Mouse (Mus musculus) layer of hippocampus, adult 2 months (tissue): ENCODE measurements around the gene Anapc4. TPM values are rescaled to one million over a fixed set of nuclear protein-coding genes. Genes with fewer than 3 reads are reported as not detected.
A peak's percentile ranks its signal among the peaks of the same experiment; 100 is the strongest.

ENCODE experiments used
- DNase-seq, 2 experiments: peaks; one replicate each; pipeline ENCODE4 v3.0.0; 2022; ENCODE audit warnings: low spot score in 2 of 2
- H3K27ac ChIP-seq: fragments of 200-600 bp; 2 replicates; pipeline ENCODE4 v1.8.1; 2022
- H3K4me3 ChIP-seq: fragments of 200-600 bp; 2 replicates; pipeline ENCODE4 v1.8.1; 2022; ENCODE audit warnings: mild to moderate bottlenecking
- CTCF ChIP-seq: fragments of 200-600 bp; conservative IDR thresholded peaks from 2 replicates; pipeline ENCODE4 v1.8.1; 2022; ENCODE audit warnings: antibody characterized with exemption, mild to moderate bottlenecking, moderate library complexity
- total RNA-seq, 2 experiments: library from RNA; stranded (reverse); gene quantifications; 2 replicates each; pipeline ENCODE4 v1.2.3; 2021

Anapc4 gene
- total RNA-seq, 2 experiments from 2014 or later = 75.5 to 77.0 TPM

DNA sequence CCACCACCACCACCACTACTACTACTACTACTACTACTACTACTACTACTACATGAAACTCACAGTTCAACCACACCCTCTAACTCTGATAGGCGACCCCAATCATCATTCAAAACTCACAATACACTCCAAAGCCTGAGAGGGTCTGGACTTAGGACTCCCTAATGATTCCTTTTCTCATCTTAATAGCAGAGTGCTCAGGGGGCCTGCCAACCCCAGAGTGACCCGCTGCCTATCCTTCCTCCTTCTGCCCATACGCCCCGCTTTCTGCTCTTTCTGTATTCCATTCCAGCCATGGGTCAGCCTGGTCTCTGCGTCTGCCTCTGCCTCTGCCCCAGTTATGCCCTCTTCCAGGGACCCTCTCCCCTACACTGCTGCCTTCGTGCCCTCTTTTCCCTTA, 46.1 kb downstream of the Anapc4 start:
- no peak for TF ChIP-seq CTCF
- no peak overlapping the region for H3K27ac ChIP-seq
- DNase-seq = no peak
- no peak overlapping the region for H3K4me3 ChIP-seq

DNA sequence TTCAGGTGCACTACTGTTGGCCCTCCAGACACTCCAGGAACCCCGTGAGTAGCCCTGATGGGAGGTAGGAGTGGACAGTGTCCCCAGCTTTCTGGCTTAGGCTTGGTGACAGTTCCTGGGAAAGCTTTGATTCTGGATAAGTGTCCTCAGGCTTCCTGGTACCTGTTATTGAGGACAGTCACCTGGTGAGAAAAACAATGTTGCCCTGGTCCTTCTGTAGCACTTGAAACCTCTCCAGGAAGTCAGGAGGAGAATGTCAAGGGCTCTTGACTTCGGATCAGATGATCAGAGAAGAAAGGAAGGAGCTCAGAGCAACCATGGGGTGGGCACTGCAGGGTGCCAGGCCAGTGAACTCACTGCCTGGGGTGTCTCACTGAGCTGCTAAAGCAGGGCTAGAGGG, 48.6 kb downstream of the Anapc4 start:
- no peak for DNase-seq
- H3K4me3 ChIP-seq = no peak overlapping the region
- H3K27ac ChIP-seq = no peak overlapping the region
- TF ChIP-seq CTCF = no peak

DNA sequence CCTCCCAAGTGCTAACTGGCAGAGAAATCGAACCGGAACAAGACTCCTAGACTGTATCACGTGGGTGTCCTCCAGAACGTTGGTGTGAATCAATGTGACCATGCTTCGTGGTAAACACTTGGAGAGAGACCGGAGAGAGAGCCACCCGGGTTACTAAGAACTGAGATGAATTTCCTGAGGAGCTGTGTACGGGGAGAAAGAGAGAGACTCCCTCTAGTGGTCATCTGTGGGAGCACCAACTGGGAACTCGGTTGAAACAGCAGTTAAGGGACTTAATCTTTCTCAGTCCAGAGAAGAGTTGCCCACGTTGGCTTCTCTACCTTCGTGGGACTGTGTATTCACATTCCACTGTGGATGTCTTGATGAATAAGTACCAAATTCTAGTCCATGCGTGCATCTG, 53.3 kb downstream of the Anapc4 start:
- TF ChIP-seq CTCF = peak; percentile 91
- H3K4me3 ChIP-seq = no peak overlapping the region
- no peak overlapping the region for H3K27ac ChIP-seq
- DNase-seq = peak; percentile 42 to 65

DNA sequence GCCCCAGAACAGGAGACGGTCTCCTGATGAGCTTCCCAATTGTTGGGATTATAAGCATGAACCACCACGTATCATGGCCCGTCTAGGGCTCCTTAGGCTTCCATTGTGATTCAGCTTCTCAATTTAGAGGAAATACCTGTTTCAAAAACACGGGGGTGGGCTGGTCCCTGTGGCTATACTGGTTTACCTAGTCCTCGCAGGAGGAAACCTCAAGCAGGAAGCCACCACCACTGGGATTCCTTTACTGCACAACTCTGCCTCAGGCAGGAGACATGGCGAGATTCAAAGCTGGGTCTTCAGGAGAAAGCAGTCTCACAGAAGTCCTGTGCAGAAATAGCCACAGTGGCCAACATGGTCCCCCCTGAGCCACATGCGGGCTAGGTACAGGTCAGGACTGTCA, 56.1 kb downstream of the Anapc4 start:
- Histone ChIP-seq H3K27ac (no peak overlapping the region), H3K4me3 (no peak overlapping the region)
- TF ChIP-seq CTCF = no peak
- DNase-seq = no peak

DNA sequence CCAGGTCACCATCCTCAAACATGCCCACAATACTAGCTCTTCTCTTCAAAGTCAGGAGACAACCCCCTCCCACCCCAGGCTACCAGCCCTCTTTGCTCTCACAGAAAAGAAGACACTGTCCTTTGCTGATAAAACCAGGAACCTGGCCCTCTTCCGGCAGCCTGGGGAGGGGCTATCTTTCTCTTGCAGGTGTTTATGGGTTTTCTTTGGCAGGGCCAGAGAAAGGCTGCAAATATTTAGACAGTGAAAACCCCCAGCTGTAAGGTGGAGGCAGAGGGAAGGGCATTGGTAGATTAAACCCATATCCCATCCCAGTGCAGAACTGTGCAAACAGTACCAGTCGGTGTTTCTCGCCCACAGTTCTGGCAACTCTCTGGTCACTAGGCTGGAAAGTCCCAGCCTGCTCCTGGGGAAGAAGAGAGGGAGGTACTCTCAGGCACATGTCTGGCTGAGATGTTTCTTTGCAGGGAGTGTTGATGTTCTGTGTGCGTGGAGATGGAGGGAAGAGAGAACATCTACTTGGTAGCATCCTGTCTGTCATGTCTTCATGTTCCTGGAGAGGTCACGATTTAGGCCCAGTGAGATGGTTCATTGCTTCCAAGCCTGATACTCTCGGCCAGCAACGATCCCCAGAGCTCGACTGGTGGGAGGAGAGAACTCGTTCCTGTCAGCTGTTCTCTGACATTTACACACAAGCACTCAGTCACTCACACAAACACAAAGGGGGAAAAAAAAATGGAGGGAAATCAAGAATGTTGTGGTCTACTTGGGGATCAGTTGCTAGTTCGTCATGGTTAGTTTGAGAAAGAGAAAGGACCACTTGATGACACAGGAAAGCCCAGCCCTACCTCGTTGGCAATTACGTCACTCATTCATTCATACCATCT, 58.4 kb downstream of the Anapc4 start:
- H3K4me3 ChIP-seq = no peak overlapping the region
- no peak overlapping the region for H3K27ac ChIP-seq
- TF ChIP-seq CTCF = no peak
- no peak for DNase-seq

DNA sequence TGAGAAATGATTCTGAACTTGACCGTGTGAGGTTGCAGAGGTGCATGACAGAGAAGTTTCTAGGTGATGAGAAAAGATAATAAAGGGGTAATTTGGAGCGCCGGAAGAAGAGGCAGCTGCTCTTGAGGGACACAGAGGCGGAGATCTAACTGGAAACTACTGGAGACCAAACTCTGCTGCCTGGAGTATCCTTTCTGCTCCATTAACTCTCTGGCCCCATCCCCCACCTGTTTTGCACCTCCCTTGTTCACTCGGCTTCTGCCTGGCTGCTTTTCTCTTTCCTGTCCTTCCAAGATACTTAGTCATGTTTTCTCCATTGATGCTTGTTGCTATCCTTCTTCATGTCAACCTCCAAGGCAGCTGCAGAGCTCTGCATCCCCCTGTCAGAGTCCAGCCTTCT, 60.1 kb downstream of the Anapc4 start:
- H3K4me3 ChIP-seq = no peak overlapping the region
- no peak for TF ChIP-seq CTCF
- no peak for DNase-seq
- no peak overlapping the region for H3K27ac ChIP-seq

DNA sequence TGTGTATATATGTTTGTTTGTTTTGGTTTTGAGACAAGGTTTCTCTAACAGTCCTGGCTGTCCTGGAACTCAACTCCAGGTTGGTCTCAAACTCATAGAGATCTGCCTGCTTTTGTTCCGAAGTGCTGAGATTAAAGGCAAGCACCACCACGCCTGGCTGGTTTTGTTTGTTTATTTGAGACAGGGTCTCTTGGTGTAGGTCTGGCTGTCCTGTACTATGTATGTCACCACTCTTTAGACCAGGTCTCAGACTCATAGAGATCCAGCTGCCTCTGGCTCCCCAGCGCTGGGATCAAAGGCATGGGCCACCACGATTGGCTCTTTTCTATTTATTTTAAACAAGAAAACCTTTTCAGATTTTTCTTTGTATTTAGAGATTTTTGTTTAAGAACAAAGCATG, 70.4 kb downstream of the Anapc4 start:
- H3K4me3 ChIP-seq = no peak overlapping the region
- H3K27ac ChIP-seq = no peak overlapping the region
- no peak for DNase-seq
- no peak for TF ChIP-seq CTCF

DNA sequence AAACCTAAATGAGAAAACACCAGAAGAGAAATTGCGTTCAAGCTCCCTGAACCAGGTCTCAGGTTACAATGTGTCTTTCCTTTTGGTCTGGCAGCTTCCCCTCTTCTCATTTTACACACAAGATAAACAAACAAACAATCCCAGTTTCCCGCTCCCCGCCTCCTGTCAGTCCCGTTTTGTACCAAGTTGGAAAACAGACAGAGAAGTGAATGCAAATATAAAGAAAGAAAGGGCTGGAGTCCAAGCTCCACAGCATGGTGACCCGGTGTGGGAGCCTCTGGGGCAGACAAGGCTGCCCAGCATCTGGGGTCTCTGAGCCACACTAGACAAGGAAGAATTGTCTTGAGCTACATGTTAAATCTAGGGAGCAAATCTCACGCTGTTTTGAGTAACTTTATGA, 70.9 kb downstream of the Anapc4 start:
- Histone ChIP-seq H3K4me3 (no peak overlapping the region), H3K27ac (no peak overlapping the region)
- no peak for DNase-seq
- TF ChIP-seq CTCF = no peak

DNA sequence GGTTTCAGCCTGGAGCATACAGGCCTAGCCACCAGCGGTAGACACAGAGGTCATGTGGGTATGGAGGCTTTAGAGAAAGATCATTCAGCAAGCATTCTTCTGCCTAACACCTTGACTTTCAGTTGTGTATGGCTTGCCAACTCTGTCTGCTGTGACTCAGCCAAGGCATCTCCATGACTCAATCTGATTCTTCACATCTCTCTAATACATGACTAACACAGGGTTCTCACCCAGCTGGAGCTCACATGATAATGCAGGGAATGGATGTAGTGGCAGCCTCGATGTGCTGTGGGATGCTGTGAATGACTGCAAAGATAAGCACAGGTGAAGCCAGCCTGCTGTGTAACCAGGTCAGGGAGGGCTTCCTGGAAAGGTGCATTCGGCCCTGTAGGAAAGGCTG, 74.4 kb downstream of the Anapc4 start:
- Histone ChIP-seq H3K4me3 (no peak overlapping the region), H3K27ac (no peak overlapping the region)
- peak in 1 of 2 experiments; percentile 21 for DNase-seq
- no peak for TF ChIP-seq CTCF

DNA sequence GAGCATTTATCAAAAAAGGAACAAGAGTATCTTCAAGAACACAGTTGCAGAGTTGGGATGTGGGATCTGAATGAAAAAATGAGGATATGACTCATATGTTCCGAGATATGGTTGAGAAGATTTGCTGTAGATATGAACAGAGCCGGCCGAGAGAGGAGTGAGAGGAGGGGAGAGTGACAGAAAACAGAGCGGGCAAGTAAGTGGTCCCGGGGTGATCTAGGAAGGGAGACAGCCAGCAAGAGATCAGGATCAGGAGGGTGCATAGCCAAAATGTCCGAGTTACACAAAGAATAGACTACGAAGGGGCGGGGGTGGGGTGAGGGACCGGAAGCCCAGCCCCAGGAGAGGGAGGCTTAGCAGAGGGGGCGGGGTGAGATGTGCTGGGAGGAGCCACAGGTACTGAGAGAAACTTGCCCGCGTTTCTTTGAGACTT, 76.4 kb downstream of the Anapc4 start:
- no peak overlapping the region for H3K4me3 ChIP-seq
- TF ChIP-seq CTCF = no peak
- H3K27ac ChIP-seq = no peak overlapping the region
- DNase-seq = no peak

DNA sequence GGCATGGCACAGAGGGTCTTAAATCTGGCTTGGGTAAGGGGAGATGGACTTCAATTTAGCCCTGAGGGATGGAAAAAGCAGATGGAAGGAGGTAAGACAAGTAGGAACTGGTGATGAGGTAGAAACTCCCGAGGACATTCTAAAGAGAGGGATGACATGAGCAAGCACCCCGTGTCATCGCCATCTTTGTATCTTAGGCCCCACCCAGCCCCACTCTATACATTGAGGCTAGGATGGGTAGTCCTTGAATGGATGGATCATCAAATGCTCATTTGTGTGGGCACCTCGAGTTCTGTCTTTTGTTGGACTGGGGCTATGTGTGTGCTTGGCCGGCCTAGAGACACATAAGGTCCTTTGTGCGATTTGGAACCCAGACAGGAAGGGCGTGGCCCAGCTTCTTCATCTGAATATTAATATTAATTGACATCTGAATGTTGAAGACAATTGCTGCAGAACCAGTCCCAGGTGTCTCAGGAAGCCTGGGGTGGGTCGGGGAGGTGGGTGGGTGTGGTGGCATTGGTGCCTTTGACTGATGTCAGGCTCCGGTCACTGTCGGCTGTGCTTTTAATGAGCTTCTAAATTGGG, 77.6 kb downstream of the Anapc4 start:
- no peak for DNase-seq
- no peak overlapping the region for H3K4me3 ChIP-seq
- H3K27ac ChIP-seq = no peak overlapping the region
- no peak for TF ChIP-seq CTCF

DNA sequence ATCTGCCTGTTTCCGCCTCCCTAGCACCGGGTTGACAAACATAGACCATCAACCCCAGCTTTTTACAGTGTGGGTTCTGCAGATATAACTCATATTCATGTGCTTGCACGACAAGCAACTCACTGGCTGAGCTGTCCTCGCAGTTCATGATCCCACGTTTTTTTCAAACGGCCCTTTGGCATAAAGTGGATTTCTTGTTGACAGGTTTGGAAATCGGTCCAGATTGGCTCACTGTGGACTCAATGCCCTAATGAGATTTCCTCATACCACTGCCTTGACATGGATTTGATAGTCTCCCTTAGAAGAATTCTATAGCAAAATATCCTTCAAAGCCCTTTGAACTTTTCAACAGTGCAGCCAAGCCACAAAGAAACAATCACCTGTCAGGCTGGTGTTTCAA, 79.9 kb downstream of the Anapc4 start:
- H3K4me3 ChIP-seq = no peak overlapping the region
- DNase-seq = no peak
- TF ChIP-seq CTCF = no peak

DNA sequence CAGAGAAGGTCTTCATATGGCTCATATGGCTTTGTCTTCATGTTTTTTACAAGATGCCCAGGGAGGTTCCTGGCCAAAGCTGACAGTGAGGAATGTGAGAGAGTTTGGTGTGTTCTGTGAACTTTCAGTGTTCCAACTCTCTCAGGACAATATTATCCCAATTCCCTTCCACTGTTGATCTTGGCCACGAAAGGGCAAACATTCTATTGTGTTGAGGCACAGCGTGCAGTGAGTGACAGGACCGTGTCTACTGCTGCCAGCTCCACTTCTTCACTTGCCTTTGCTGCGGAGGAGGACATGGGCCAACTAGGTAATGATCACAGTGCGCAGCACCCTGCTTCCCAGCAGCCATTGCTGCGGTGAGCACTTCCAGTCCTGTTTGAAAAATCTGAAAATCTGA, 82.4 kb downstream of the Anapc4 start:
- no peak overlapping the region for H3K4me3 ChIP-seq
- TF ChIP-seq CTCF = no peak
- no peak overlapping the region for H3K27ac ChIP-seq
- no peak for DNase-seq

More for the DNA sequence above, 79.9 kb downstream of the Anapc4 start:
- H3K27ac ChIP-seq = no peak overlapping the region

Other genes starting within 250 kb of the Anapc4 start
- gene Sepsecs, start 164.3 kb upstream of the Anapc4 start, total RNA-seq = 10 to 100 TPM; 10.5 to 10.6 TPM
- 1 to 10 TPM; 2.1 to 2.9 TPM for gene Pi4k2b, start 92.4 kb upstream of the Anapc4 start, total RNA-seq
- 10 to 100 TPM; 10.7 to 11.9 TPM for gene Zcchc4, start 58.6 kb upstream of the Anapc4 start, total RNA-seq
- not detected for gene Slc34a2, start 204.1 kb downstream of the Anapc4 start, total RNA-seq